Comparison of ENCODE assay signal across 9 mouse cellular contexts in the genomic region with DNA sequence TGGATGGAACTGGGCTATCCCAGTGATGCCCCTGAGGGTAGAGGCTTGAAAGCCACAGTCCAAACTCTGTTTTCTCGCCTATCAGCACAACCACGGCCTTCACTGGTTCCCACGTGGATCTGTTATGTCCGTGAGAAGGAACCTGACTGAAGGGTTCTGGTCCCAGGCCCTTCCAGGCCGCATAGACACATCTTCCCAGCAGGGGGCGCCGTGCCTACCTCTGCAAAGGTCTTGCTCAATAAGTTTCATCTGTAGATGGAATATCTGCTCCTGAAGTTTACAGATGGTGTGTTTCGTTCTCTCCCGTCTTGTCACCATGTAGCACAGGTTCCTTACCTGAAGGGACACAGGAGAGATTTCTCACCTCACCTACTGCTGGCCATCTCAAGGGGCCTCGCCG. TPM values are rescaled to one million over a fixed set of nuclear protein-coding genes. Genes with fewer than 3 reads are reported as not detected.
A peak's percentile ranks its signal among the peaks of the same experiment; 100 is the strongest.
DNase-seq lines count a peak whose midpoint lies in the region; ATAC-seq and TF ChIP-seq lines count a peak whose summit lies in the region.
"Had no signal": no experiment of that assay in that cellular context is flagged by ENCODE, and none has a peak within 500 bp of the region (broad histone marks: within the 10 kb centered on the region; RNA-seq: fewer than 3 reads in every experiment).

No protein-coding gene starts in this region.

- DNase-seq in heart, adult 2 months: peak; percentile 73 to 86
- DNase-seq in T-cell, adult 2 months (ENCODE audit: low spot score): peak; percentile 69
- DNase-seq in cerebellum, postnatal 4 days (ENCODE audit: low spot score in 2 of 2): peak; percentile 73 to 77
- peak; percentile 78 to 89 for DNase-seq in heart, postnatal 14 days
- DNase-seq in left cerebral cortex, postnatal 4 days: peak; percentile 83
- DNase-seq in thymus, adult 18-20 months: peak; percentile 54 to 64

- no peak for TF ChIP-seq POLR2A in heart, adult 2 months (IDR thresholded peaks at IDR 0.05; ENCODE audit: insufficient read depth, low read depth, low read length)
- TF ChIP-seq POLR2A in olfactory bulb, adult 2 months (IDR thresholded peaks at IDR 0.05; ENCODE audit: insufficient read depth, low read depth, low read length): no peak

- no peak for ATAC-seq in heart, embryonic 11.5 days (replicated peaks; ENCODE audit: insufficient number of reproducible peaks, low FRiP score, low TSS enrichment)

- peak; percentile 97 for TF ChIP-seq CTCF in heart, adult 2 months (IDR thresholded peaks at IDR 0.05)
- TF ChIP-seq CTCF in olfactory bulb, adult 2 months (IDR thresholded peaks at IDR 0.05; ENCODE audit: insufficient read depth, low read depth, low read length): peak; percentile 49

- no peaks in the 10 kb centered on the region for H3K27me3 ChIP-seq in heart, adult 2 months (ENCODE audit: control insufficient read depth, insufficient read depth, low read length)
- H3K27me3 ChIP-seq in heart, embryonic 11.5 days (ENCODE audit: control insufficient read depth, insufficient read depth, low read length): no peaks in the 10 kb centered on the region
- H3K27me3 ChIP-seq: megakaryocyte, embryonic 14.5 days had no signal

- intact Hi-C loops in heart, adult 2 months (cut with DNase I): loop anchor here (1.0 to 2.0 kb wide), 2 partner anchors 34 to 146 kb away; a partner anchor contains a TSS
- intact Hi-C loops in heart, postnatal 14 days (cut with DNase I): loop anchor here (1.0 kb wide), 1 partner anchor 34 kb away; no protein-coding TSS in a partner anchor
- intact Hi-C loops in left cerebral cortex, postnatal 4 days (cut with DNase I): loop anchor here (5.0 kb wide), 1 partner anchor 146 kb away; a partner anchor contains a TSS

- H3K4me1 ChIP-seq in heart, adult 2 months (ENCODE audit: control insufficient read depth, insufficient read depth, low read length): peaks cover 6% of the 10 kb centered on the region; the same call in 1 of the 2 replicates
- H3K4me1 ChIP-seq in heart, embryonic 11.5 days (ENCODE audit: control insufficient read depth, insufficient read depth, low read length): no peaks in the 10 kb centered on the region
- H3K4me1 ChIP-seq in olfactory bulb, adult 2 months (ENCODE audit: control insufficient read depth, insufficient read depth, low read length): peaks cover 15% of the 10 kb centered on the region; the same call in 1 of the 2 replicates

- H3K79me2 ChIP-seq in heart, adult 2 months (replicated peaks; ENCODE audit: control insufficient read depth, insufficient read depth, low read length): no peaks in the 10 kb centered on the region

- TF ChIP-seq EP300 in heart, adult 2 months (IDR thresholded peaks at IDR 0.05; ENCODE audit: insufficient read depth, low read depth, low read length): no peak

- WGBS in heart, adult 2 months: 28% methylated on average over 11 of the region's 11 CpGs
- WGBS in heart, embryonic 11.5 days (ENCODE audit: insufficient replicate concordance): 39% methylated on average over 11 of the region's 11 CpGs
- WGBS in olfactory bulb, adult 2 months: 36% methylated on average over 11 of the region's 11 CpGs

- H3K9me3 ChIP-seq in heart, embryonic 11.5 days (replicated peaks; ENCODE audit: control insufficient read depth, low read length): no peaks in the 10 kb centered on the region

- H3K4me3 ChIP-seq in heart, adult 2 months: no peak overlapping the region
- no peak overlapping the region for H3K4me3 ChIP-seq in heart, embryonic 11.5 days (ENCODE audit: low read depth, low read length)
- no peak overlapping the region for H3K4me3 ChIP-seq in olfactory bulb, adult 2 months (ENCODE audit: insufficient read depth, low read depth, low read length)
- H3K4me3 ChIP-seq: megakaryocyte, embryonic 14.5 days had no signal

- no peak overlapping the region for H3K27ac ChIP-seq in heart, adult 2 months
- no peak overlapping the region for H3K27ac ChIP-seq in heart, embryonic 11.5 days (ENCODE audit: low read depth, low read length)
- H3K27ac ChIP-seq in olfactory bulb, adult 2 months (ENCODE audit: insufficient read depth, low read depth, low read length): no peak overlapping the region

- H3K36me3 ChIP-seq in heart, adult 2 months (ENCODE audit: control insufficient read depth, insufficient read depth, low read length): no peaks in the 10 kb centered on the region
- H3K36me3 ChIP-seq in heart, embryonic 11.5 days (ENCODE audit: control insufficient read depth, insufficient read depth, low read length): no peaks in the 10 kb centered on the region

- H3K9ac ChIP-seq in heart, adult 2 months (ENCODE audit: low read depth, low read length): no peak overlapping the region
- no peak overlapping the region for H3K9ac ChIP-seq in heart, embryonic 11.5 days (ENCODE audit: low read depth, low read length)

- no peak overlapping the region for H3K4me2 ChIP-seq in heart, embryonic 11.5 days

RNA-seq across cellular contexts. Expression of a gene that starts 36.6 kb away (rescaled TPM):
- 10 to 100 TPM; 11.3 to 12.4 TPM for total RNA-seq in heart, adult 2 months (2021)
- 6.5 and 7.3 TPM in 2 replicates for polyA plus RNA-seq in heart, adult 2 months (2012; rRNA removed)
- 0.21 and 0.46 TPM in 2 replicates for polyA plus RNA-seq in heart, embryonic 11.5 days (2014; fragmentation: Nextera tagmentation; extraction: Ambion mirVana)
- total RNA-seq in heart, postnatal 14 days (2021): 1 to 10 TPM; 8.3 to 10.0 TPM
- 1 to 10 TPM; 2.5 to 3.0 TPM for total RNA-seq in left cerebral cortex, postnatal 4 days (2021)
- polyA plus RNA-seq in olfactory bulb, adult 2 months (2012; ENCODE audit: insufficient read depth, insufficient read length, low replicate concordance, missing spikeins): not detected in 2 replicates

RNA-seq across cellular contexts. Expression of a gene that starts 57.4 kb away (rescaled TPM):
- 100 to 1,000 TPM; 123 to 149 TPM for total RNA-seq in heart, adult 2 months (2021)
- polyA plus RNA-seq in heart, adult 2 months (2012; rRNA removed): 64.2 and 131 TPM in 2 replicates
- 132 and 136 TPM in 2 replicates for polyA plus RNA-seq in heart, embryonic 11.5 days (2014; fragmentation: Nextera tagmentation; extraction: Ambion mirVana)
- 100 to 1,000 TPM in 1 of 2 experiments, 10 to 100 TPM in 1; 95.8 to 109 TPM for total RNA-seq in heart, postnatal 14 days (2021)
- 10 to 100 TPM; 74.6 to 84.8 TPM for total RNA-seq in left cerebral cortex, postnatal 4 days (2021)
- not detected in 2 replicates for polyA plus RNA-seq in olfactory bulb, adult 2 months (2012; ENCODE audit: insufficient read depth, insufficient read length, low replicate concordance, missing spikeins)

RNA-seq across cellular contexts. Expression of a gene that starts 57.4 kb away (rescaled TPM):
- 10 to 100 TPM; 15.3 to 16.6 TPM for total RNA-seq in heart, adult 2 months (2021)
- polyA plus RNA-seq in heart, adult 2 months (2012; rRNA removed): 9.3 and 12.3 TPM in 2 replicates
- polyA plus RNA-seq in heart, embryonic 11.5 days (2014; fragmentation: Nextera tagmentation; extraction: Ambion mirVana): 14.2 and 14.5 TPM in 2 replicates
- 10 to 100 TPM; 18.3 to 18.4 TPM for total RNA-seq in heart, postnatal 14 days (2021)
- 10 to 100 TPM; 28.6 to 32.2 TPM for total RNA-seq in left cerebral cortex, postnatal 4 days (2021)
- polyA plus RNA-seq in olfactory bulb, adult 2 months (2012; ENCODE audit: insufficient read depth, insufficient read length, low replicate concordance, missing spikeins): not detected in 2 replicates
